Mouse (Mus musculus) Patski (cell line): ENCODE results near the gene Agr2. TPM values are rescaled to one million over a fixed set of nuclear protein-coding genes. Genes with fewer than 3 reads are reported as not detected.

ENCODE experiments used
- ATAC-seq: fragments of 100-300 bp; one replicate; pipeline ENCODE4 v1.8.0; 2021
- CTCF ChIA-PET: fragments of 350-600 bp; sonication (Branson Sonifier 250); formaldehyde crosslinking; loops from one replicate; lab custom pipeline; 2022; ENCODE audit warnings: inconsistent platforms; lab: Charles Lee
- POLR2A ChIA-PET: fragments of 350-600 bp; sonication (Branson Sonifier 250); formaldehyde crosslinking; loops from one replicate; lab custom pipeline; 2022; ENCODE audit warnings: antibody characterized with exemption, inconsistent platforms; lab: Charles Lee
- DNase-seq: peaks from one replicate; pipeline ENCODE4 v3.0.0-alpha.2; 2011; ENCODE audit warnings: low read depth, low spot score
- H3K27me3 ChIP-seq: fragments of 371-371 bp; one replicate; pipeline ENCODE4 v1.5.1; 2021
- CTCF ChIP-seq: fragments of 100-300 bp; IDR thresholded peaks from one replicate; pipeline ENCODE4 v1.5.1; 2021
- in situ Hi-C: fragments of 300-500 bp; cut with MboI; formaldehyde crosslinking; loops from 3 replicates; pipeline ENCODE4 v1.11.1; 2018; ENCODE audit warnings: low pct_unique_long_range_greater_than_20kb, mixed read lengths
- polyA plus RNA-seq: library from polyadenylated mRNA; unstranded; gene quantifications from one replicate; pipeline ENCODE4 v1.2.3, GENCODE M21; 2021

Agr2 gene
- polyA plus RNA-seq, 1 experiment from 2014 or later: 0.09 TPM

DNA sequence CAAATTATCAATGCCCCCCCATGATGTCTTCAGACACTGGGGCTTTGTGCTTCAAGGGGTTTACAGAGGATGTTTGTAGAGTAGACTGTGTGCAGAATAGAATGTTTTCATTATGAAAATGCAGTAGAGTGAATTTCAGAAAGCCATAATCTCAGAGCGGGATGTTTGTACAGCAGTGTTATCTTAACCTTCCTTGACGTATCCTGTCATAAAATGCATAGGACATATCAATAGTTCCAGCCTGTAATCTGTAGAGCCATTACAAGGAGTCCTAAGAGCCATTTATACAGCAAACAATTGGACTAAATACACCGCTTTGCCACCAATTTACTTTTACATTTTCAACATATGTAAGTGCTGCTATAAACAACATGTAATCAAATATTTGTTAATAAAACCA, 876 bp downstream of the Agr2 start:
- POLR2A ChIA-PET: no interaction called here
- no peak for DNase-seq
- no peak for ATAC-seq
- TF ChIP-seq CTCF: no peak
- in situ Hi-C loops: no loop called here
- no peaks in the 10 kb centered on the region for H3K27me3 ChIP-seq
- CTCF ChIA-PET: interaction anchor here (1.0 kb wide), 1 partner anchor 14 kb away, joined by 4 read pairs; no protein-coding TSS in a partner anchor

DNA sequence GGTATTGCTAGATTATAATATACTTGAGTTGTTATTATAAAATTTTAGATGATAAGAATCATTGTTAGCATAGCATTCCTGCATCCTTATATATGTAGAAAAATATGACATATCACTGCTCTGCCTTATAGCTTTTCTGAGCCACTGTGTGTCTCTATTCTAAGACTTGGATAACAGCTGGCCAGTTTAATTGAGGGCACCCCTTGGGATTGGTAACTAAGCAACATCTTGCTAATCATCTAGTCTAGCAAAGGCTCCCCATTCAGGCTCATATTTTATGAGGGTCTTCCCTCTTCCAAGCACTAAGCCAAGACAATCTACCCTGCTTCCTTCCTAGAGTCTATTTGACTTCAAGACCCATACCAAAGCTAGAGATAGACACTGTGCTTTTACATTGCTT, 1.4 kb downstream of the Agr2 start:
- no peak for ATAC-seq
- no peaks in the 10 kb centered on the region for H3K27me3 ChIP-seq
- ChIA-PET CTCF (interaction anchor here (1.0 kb wide), 1 partner anchor 14 kb away, joined by 4 read pairs; no protein-coding TSS in a partner anchor), POLR2A (no interaction called here)
- no peak for DNase-seq
- no peak for TF ChIP-seq CTCF
- in situ Hi-C loops: no loop called here

DNA sequence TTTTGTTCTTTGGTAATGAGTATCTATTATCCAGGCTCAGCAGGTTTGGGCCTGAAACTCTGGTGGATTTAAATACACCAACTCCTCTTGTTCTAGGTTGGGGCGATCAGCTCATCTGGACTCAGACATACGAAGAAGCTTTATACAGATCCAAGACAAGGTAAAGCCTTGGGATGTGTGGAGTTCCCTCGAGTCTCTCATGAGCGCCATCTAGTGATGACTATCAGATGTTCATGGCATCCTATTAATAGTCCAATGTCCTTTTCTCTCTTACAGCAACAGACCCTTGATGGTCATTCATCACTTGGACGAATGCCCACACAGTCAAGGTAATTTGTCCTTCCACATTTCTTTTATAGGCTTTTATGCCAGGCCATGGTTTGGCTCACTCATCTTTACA, 3.1 kb downstream of the Agr2 start:
- POLR2A ChIA-PET: no interaction called here
- ATAC-seq (no peak), DNase-seq (no peak)
- CTCF ChIA-PET: interaction anchor here (0.7 to 1.3 kb wide), 4 partner anchors 8 to 99 kb away, joined by 3 to 4 read pairs (median 3); no protein-coding TSS in a partner anchor
- in situ Hi-C loops: no loop called here
- peak; percentile 66 for TF ChIP-seq CTCF
- no peaks in the 10 kb centered on the region for H3K27me3 ChIP-seq

DNA sequence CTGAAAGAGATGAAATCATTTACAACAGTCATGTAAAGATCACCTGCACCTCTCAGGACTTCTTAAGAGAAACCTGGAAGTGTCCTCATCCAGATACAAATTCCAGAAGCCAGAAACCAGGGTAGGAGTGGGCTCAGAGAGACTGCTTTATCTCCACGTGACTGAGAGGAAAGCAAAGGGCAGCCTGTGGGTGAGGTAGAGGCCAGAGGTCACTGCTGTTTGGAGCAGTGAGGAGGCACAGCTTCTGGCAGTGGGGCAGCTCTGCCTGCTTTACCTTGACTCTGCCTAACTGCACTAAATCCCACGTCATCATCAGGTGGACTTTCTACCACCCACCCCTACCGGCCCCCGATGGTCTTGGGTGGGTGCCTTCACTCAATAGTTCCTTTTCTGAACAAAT, 12.0 kb downstream of the Agr2 start:
- POLR2A ChIA-PET: no interaction called here
- H3K27me3 ChIP-seq: no peaks in the 10 kb centered on the region
- in situ Hi-C loops: no loop called here
- CTCF ChIA-PET: no interaction called here
- ATAC-seq: no peak
- no peak for DNase-seq
- no peak for TF ChIP-seq CTCF

DNA sequence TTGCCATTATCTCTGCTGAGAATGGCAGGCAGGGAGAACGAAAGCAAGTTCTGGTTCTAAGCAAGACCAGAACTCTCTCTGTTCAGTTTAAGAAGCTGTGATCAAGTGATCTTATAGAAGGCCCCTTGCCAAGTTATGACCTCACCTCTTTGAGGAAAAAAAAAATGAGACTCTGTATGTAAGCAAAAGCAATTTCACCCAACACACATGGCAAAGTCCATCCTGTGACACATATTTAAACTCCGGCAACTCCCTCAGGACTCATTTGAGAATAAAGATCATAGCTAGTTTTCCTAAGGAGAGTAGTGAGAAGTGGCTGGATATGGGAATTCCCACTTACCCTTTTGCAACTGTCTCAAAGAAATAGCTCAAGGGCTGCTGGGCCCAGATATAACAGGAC, 14.9 kb downstream of the Agr2 start:
- ChIA-PET POLR2A (no interaction called here), CTCF (interaction anchor here (0.7 to 1.5 kb wide), 5 partner anchors 9 to 20 kb away, joined by 3 to 5 read pairs (median 4); no protein-coding TSS in a partner anchor)
- ATAC-seq (no peak), DNase-seq (no peak)
- in situ Hi-C loops: no loop called here
- H3K27me3 ChIP-seq: peaks cover 4% of the 10 kb centered on the region
- TF ChIP-seq CTCF: no peak

DNA sequence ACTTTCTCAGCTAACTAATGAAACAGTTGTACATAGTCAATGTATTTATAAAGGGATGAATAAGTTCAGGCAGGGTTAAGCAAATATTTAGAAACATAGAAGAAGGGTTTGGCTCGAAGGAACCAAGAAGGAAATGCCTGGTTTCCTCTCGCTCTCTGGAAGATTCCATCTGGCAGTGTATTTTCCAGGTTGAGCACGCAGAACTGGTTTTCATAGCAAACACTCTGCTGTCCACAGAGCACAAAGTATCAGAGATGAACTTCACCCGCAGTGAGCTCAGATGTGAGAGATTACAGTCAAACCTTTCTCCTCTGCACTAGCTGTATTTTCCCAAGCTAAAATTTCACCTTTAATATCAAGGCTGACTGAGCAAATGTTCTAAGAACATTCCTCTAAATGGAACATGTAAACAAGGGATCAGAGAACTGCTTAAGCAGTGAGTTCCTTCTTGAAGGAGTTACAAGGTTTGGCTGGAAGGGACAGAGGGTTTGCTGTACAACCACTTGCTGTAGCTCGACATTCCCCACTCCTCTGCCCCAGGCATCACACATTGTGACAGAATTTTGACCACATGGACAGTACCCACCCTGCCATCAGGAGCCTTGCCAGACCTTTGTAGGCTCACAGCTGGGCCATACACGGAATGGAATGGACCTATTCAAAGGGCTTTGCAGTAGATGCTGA, 15.8 kb downstream of the Agr2 start:
- ChIA-PET CTCF (interaction anchor here (0.9 to 1.5 kb wide), 4 partner anchors 9 to 15 kb away, joined by 3 to 5 read pairs (median 4); no protein-coding TSS in a partner anchor), POLR2A (no interaction called here)
- in situ Hi-C loops: no loop called here
- peaks cover 4% of the 10 kb centered on the region for H3K27me3 ChIP-seq
- DNase-seq (no peak), ATAC-seq (no peak)
- no peak for TF ChIP-seq CTCF

DNA sequence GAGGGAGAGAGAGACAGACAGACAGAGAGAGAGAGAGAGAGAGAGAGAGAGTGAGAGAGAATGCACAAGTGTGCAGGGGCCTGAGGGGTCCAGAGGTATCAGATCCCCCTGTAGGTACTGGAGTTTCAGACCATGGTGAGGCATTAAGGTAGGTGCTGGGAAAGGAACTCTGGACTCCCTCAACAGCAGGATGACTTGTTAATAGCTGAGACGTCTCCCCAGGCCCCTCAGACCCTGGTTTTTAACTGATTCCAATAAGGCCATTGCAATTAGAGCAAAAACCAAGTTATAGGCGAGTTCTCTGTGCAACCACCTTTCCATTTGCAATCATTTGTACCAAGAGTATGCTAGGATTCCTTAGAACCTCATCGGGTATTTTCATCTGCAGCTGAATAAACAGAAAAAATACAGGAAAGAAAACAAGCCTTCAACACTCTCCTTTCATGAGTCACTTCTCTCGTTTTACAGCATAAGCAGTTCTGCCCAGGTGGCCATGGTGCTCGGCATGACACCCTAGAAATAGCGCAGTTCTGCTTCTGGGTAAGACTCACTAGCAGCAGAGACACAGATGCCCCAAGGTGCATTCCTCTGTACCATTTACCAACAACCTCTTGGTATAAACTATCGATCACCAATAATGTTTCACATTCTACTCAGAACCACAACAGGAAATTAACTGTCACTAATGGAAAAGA, 20.7 kb downstream of the Agr2 start:
- no peak for DNase-seq
- TF ChIP-seq CTCF: no peak

DNA sequence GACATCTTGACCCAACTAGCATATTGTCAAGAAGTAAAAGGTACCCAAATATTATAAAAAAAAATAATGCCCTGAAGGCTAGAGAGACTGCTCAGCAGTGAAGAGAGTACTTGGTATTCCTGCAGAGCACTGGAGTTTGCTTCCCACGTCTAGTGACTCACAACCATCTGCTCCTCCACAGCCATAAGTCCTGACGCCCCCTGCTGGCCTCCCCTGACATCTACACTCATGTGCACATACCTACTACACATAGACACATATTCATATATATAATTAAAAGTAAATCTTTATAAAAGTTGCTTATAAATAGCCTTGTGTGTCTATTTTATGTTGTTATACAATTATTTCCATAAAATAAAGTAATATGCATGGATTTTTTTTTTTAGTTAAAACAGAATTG, 25.1 kb downstream of the Agr2 start:
- no peaks in the 10 kb centered on the region for H3K27me3 ChIP-seq
- ChIA-PET POLR2A (no interaction called here), CTCF (interaction anchor here (1.2 kb wide), 1 partner anchor 10 kb away, joined by 5 read pairs; no protein-coding TSS in a partner anchor)
- ATAC-seq (no peak), DNase-seq (no peak)
- in situ Hi-C loops: no loop called here
- peak; percentile 25 for TF ChIP-seq CTCF

More for the DNA sequence above, 20.7 kb downstream of the Agr2 start:
- peaks cover 4% of the 10 kb centered on the region for H3K27me3 ChIP-seq
- in situ Hi-C loops: no loop called here
- CTCF ChIA-PET: no interaction called here
- POLR2A ChIA-PET: no interaction called here
- no peak for ATAC-seq

DNA sequence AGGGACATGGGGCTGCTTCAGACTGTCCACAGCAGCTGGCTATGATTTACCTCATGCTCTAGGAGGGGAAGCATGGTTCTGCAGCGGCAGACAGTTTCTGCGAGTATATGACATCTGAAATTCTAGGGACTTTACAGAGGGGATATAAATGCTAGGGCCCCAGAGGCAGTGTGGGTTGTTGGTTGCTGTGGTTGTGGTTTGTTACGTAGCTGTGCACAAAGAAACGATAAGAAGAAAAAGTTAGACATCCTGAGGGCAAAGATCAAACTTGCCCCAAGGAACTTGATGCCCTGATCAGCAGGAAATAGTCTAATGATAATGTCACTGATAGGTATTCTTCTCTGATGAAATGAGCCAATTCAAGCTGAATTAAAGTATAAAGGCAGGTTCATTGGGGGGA, 26.9 kb downstream of the Agr2 start:
- DNase-seq: no peak
- no peak for TF ChIP-seq CTCF
- CTCF ChIA-PET: interaction anchor here (1.6 kb wide), 1 partner anchor 12 kb away, joined by 3 read pairs; no protein-coding TSS in a partner anchor
- in situ Hi-C loops: no loop called here
- ATAC-seq: no peak
- H3K27me3 ChIP-seq: no peaks in the 10 kb centered on the region
- POLR2A ChIA-PET: interaction anchor here (0.5 kb wide), 1 partner anchor 19 kb away, joined by 4 read pairs; no protein-coding TSS in a partner anchor

DNA sequence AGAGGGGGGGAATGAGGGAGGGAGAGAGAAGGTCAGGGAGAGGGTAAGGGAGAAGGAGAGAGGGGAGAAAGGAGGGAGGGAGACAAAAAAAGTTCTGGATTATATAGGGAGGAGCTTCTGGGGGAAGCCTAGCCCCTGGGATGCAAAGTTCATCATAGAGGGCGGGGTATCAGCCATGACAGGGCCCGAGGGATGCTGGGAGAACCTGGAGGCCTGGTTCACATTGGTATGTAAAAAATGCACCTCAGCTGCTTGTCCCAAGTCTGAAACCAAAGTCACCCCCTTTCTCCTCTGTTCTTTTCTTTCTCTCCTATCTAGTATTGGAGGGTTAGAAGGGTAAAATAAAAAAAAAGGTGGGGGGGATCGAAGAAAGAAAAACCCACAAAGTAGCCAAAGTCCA, 27.4 kb downstream of the Agr2 start:
- POLR2A ChIA-PET: interaction anchor here (0.5 kb wide), 1 partner anchor 20 kb away, joined by 4 read pairs; no protein-coding TSS in a partner anchor
- in situ Hi-C loops: no loop called here

More for the DNA sequence above, 27.4 kb downstream of the Agr2 start:
- H3K27me3 ChIP-seq: no peaks in the 10 kb centered on the region
- ATAC-seq (no peak), DNase-seq (no peak)
- no peak for TF ChIP-seq CTCF
- CTCF ChIA-PET: interaction anchor here (1.6 kb wide), 1 partner anchor 11 kb away, joined by 3 read pairs; no protein-coding TSS in a partner anchor
